Mouse (Mus musculus) kidney, adult 2 months (tissue): ENCODE data around the gene Nfatc2.

Experiments
- CTCF ChIP-seq: fragments of 200-500 bp; conservative IDR thresholded peaks from 2 replicates; pipeline ENCODE4 v1.5.1; 2011; ENCODE audit warnings: low read depth, mild to moderate bottlenecking, control low read depth, low read length, moderate library complexity, mixed read lengths; ENCODE audit not compliant: insufficient read depth, insufficient read length
- POLR2A ChIP-seq: fragments of 200-500 bp; IDR thresholded peaks from one replicate; pipeline ENCODE4 v1.6.1; 2011; ENCODE audit warnings: low read depth, low read length, control low read depth

- TF ChIP-seq POLR2A (no peak), CTCF (no peak)
Observed at GRCm38 (mm10) chr2:168519589-168519988, 81.9 kb downstream of the Nfatc2 start.
